Mouse (Mus musculus) heart, embryonic 14.5 days (tissue): Measurements from ENCODE around the gene Pigl. TPM values are rescaled to one million over a fixed set of nuclear protein-coding genes. Genes with fewer than 3 reads are reported as not detected.
A peak's percentile ranks its signal among the peaks of the same experiment; 100 is the strongest.

ENCODE experiments used
- ATAC-seq: fragments of 200-750 bp; cut with Nextera tagmentation; 2 replicates; pipeline ENCODE4 v1.8.0; 2017; ENCODE audit warnings: low read depth, moderate TSS enrichment; ENCODE audit not compliant: insufficient number of reproducible peaks, insufficient read depth, low FRiP score
- H3K27ac ChIP-seq, 2 experiments: fragments of 200-500 bp in 1 of 2; fragments of 300-500 bp in 1 of 2; sonication (generic) in 1 of 2; replicated peaks in 1 of 2; 2 replicates each; pipeline ENCODE4 v1.5.1; 2012 to 2014; ENCODE audit warnings: low read depth in 2 of 2, low read length in 2 of 2, control low read depth in 1 of 2, mild to moderate bottlenecking in 1 of 2, mixed read lengths in 1 of 2; ENCODE audit not compliant: control insufficient read depth in 1 of 2, insufficient read depth in 1 of 2
- H3K27me3 ChIP-seq: fragments of 300-500 bp; sonication (generic); 2 replicates; pipeline ENCODE4 v1.6.1; 2014; ENCODE audit warnings: mild to moderate bottlenecking, low read length, control low read depth; ENCODE audit not compliant: control insufficient read depth, insufficient read depth
- H3K36me3 ChIP-seq: fragments of 300-500 bp; sonication (generic); 2 replicates; pipeline ENCODE4 v1.6.1; 2014; ENCODE audit warnings: mild to moderate bottlenecking, control low read depth, low read length, mixed read lengths; ENCODE audit not compliant: control insufficient read depth, insufficient read depth
- H3K4me1 ChIP-seq, 2 experiments: fragments of 200-500 bp in 1 of 2; fragments of 300-500 bp in 1 of 2; sonication (generic) in 1 of 2; 2 replicates each; pipeline ENCODE4 v1.6.1; 2012 to 2014; ENCODE audit warnings: low read length in 2 of 2, control low read depth in 1 of 2, mixed read lengths in 1 of 2; ENCODE audit not compliant: control insufficient read depth in 2 of 2, insufficient read depth in 2 of 2
- H3K4me2 ChIP-seq: fragments of 300-500 bp; sonication (generic); 2 replicates; pipeline ENCODE4 v1.6.1; 2014; ENCODE audit warnings: mild to moderate bottlenecking, low read length
- H3K4me3 ChIP-seq, 2 experiments: fragments of 200-500 bp in 1 of 2; fragments of 300-500 bp in 1 of 2; sonication (generic) in 1 of 2; 2 replicates each; pipeline ENCODE4 v1.5.1; 2012 to 2014; ENCODE audit warnings: low read length in 2 of 2, mild to moderate bottlenecking in 2 of 2, control low read depth in 1 of 2, low read depth in 1 of 2, moderate library complexity in 1 of 2; ENCODE audit not compliant: control insufficient read depth in 1 of 2, insufficient read depth in 1 of 2
- H3K9ac ChIP-seq: fragments of 300-500 bp; sonication (generic); 2 replicates; pipeline ENCODE4 v1.6.1; 2014; ENCODE audit warnings: mild to moderate bottlenecking, low read length
- H3K9me3 ChIP-seq: fragments of 300-500 bp; sonication (generic); 2 replicates; pipeline ENCODE4 v1.6.1; 2016; ENCODE audit warnings: low read length, control low read depth; ENCODE audit not compliant: control insufficient read depth
- WGBS: fragments of 180-500 bp; shearing (Covaris S2); extraction: QIAGEN DNeasy Blood & Tissue Kit; methylation state at CpG from one replicate; pipeline ENCODE4 v1.1.7; 2014; 5-methylcytosine and 5-hydroxymethylcytosine counted together
- polyA plus RNA-seq: library from polyadenylated mRNA; unstranded; fragments of >200 nt; fragmentation: Nextera tagmentation; extraction: Ambion mirVana; gene quantifications from 2 replicates; pipeline ENCODE4 v1.2.1, GENCODE M21; 2014

Gene Pigl
- polyA plus RNA-seq, 1 experiment from 2014 or later: 8.3 TPM

DNA sequence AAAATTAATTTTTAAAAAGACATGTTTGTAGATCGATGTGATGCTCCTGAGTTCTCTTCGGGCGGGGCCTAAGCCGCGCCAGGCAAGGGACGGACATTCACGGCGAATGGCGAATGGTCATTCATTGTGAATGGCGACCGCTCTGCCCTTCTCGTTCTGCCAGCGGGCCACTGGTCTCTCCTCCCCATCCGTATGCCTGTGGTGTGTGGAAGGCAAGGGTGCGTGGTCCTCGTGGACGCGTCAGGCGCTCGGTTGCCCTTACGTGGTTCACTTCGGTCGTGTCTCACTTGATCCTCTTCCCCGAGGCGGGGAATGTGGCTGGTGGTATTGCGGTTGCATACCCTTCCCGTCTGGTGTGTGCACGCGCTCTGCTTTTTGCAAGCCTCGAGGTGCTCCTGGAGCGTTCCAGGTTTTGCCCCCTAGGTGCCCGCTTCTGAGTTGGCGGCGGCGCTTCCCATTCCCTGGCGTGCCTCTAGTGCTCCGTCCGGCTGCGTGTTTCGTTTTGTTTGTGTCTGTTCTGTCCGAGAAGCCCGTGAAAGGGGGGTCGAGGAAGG lies 102.3 kb downstream of the Pigl start:
- 25% methylated on average over 43 of the region's 43 CpGs for WGBS
- H3K27ac ChIP-seq: no peak overlapping the region

DNA sequence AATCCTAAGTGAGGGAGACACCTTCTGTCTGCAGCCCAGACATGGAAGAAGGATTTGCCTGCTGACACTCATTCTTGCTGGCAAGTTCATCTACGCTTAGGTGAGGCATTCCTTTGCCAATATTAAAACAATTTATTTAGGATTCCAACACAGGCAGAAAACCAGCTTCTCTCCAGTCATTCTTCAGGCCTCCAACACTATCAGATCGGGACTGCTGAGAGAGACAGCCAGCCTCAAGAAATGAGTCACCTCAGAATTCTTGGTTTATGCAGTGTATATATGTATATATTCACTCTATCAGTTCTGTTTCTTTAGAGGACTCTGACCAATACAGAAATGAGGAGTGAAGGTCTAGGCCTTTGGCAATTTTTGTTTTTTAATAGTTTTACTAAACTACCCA lies 105.3 kb downstream of the Pigl start:
- Histone ChIP-seq H3K36me3 (no peaks in the 10 kb centered on the region), H3K4me2 (no peak overlapping the region), H3K27ac (no peak overlapping the region), H3K9me3 (no peaks in the 10 kb centered on the region), H3K9ac (no peak overlapping the region), H3K4me1 (peaks cover 4 to 6% of the 10 kb centered on the region in 2 experiments; a peak in 3 of 4 replicates), H3K4me3 (no peak overlapping the region), H3K27me3 (no peaks in the 10 kb centered on the region)
- no peak for ATAC-seq
- WGBS: 77% methylated on average over 2 of the region's 2 CpGs

More for the DNA sequence above, 102.3 kb downstream of the Pigl start:
- Histone ChIP-seq H3K4me3 (peak overlapping the region; percentile 37 to 44), H3K9me3 (no peaks in the 10 kb centered on the region), H3K27me3 (no peaks in the 10 kb centered on the region), H3K4me2 (peak overlapping the region; percentile 63), H3K4me1 (peaks cover 4 to 6% of the 10 kb centered on the region in 2 experiments; a peak in 3 of 4 replicates), H3K36me3 (no peaks in the 10 kb centered on the region), H3K9ac (peak overlapping the region; percentile 44; the same call in 1 of the 2 replicates)
- no peak for ATAC-seq

Other genes with a start within 250 kb of the Pigl start
- gene Adora2b, start 209.5 kb upstream of the Pigl start, polyA plus RNA-seq: 0.81 and 1.5 TPM in 2 replicates
- gene Zswim7, start 177.1 kb upstream of the Pigl start, polyA plus RNA-seq: 19.7 and 22.2 TPM in 2 replicates
- 16.1 and 19.4 TPM in 2 replicates for gene Ttc19, start 177.0 kb upstream of the Pigl start, polyA plus RNA-seq
- 141 and 150 TPM in 2 replicates for gene Ncor1, start 81 bp downstream of the Pigl start, polyA plus RNA-seq
- 29.8 and 37.7 TPM in 2 replicates for gene Cenpv, start 80.8 kb downstream of the Pigl start, polyA plus RNA-seq
- gene Ubb, start 92.7 kb downstream of the Pigl start, polyA plus RNA-seq: 2,716 and 2,876 TPM in 2 replicates
- gene Trpv2, start 116.0 kb downstream of the Pigl start, polyA plus RNA-seq: 3.7 and 4.2 TPM in 2 replicates
- 19.4 and 21.2 TPM in 2 replicates for gene Lrrc75a, start 190.1 kb downstream of the Pigl start, polyA plus RNA-seq
- 55.9 and 56.7 TPM in 2 replicates for gene Mmgt2, start 190.2 kb downstream of the Pigl start, polyA plus RNA-seq